Mouse (Mus musculus) heart, postnatal 0 days (tissue): ENCODE data around the gene Zbtb40. TPM values are rescaled to one million over a fixed set of nuclear protein-coding genes. Genes with fewer than 3 reads are reported as not detected.

Experiments used
- ATAC-seq: fragments of 200-750 bp; cut with Nextera tagmentation; 2 replicates; pipeline ENCODE4 v1.8.0; 2017; ENCODE audit warnings: low read depth, moderate number of reproducible peaks, moderate library complexity; ENCODE audit not compliant: insufficient read depth
- DNase-seq: peaks from one replicate; pipeline ENCODE4 v3.0.0-alpha.2; 2016; ENCODE audit warnings: low spot score
- H3K27ac ChIP-seq: fragments of 300-500 bp; sonication (generic); 2 replicates; pipeline ENCODE4 v1.5.1; 2014; ENCODE audit warnings: low read depth, mild to moderate bottlenecking
- H3K27me3 ChIP-seq: fragments of 300-500 bp; sonication (generic); 2 replicates; pipeline ENCODE4 v1.6.1; 2014; ENCODE audit warnings: low read length, mixed read lengths; ENCODE audit not compliant: control insufficient read depth, insufficient read depth
- H3K36me3 ChIP-seq: fragments of 300-500 bp; sonication (generic); replicated peaks from 2 replicates; pipeline ENCODE4 v1.6.1; 2014; ENCODE audit warnings: low read length, mixed read lengths; ENCODE audit not compliant: control insufficient read depth, insufficient read depth
- H3K4me1 ChIP-seq: fragments of 300-500 bp; sonication (generic); 2 replicates; pipeline ENCODE4 v1.6.1; 2014; ENCODE audit warnings: antibody characterized with exemption; ENCODE audit not compliant: control insufficient read depth, insufficient read depth
- H3K4me2 ChIP-seq: fragments of 300-500 bp; sonication (generic); 2 replicates; pipeline ENCODE4 v1.6.1; 2014; ENCODE audit warnings: low read depth, mild to moderate bottlenecking, low read length, moderate library complexity
- H3K4me3 ChIP-seq: fragments of 300-500 bp; sonication (generic); 2 replicates; pipeline ENCODE4 v1.5.1; 2014; ENCODE audit warnings: low read depth, low read length
- H3K9ac ChIP-seq: fragments of 300-500 bp; sonication (generic); replicated peaks from 2 replicates; pipeline ENCODE4 v1.6.1; 2014; ENCODE audit warnings: low read depth, low read length, mixed read lengths
- H3K9me3 ChIP-seq: fragments of 300-500 bp; sonication (generic); replicated peaks from 2 replicates; pipeline ENCODE4 v1.6.1; 2016; ENCODE audit warnings: low read length; ENCODE audit not compliant: control insufficient read depth
- CTCF ChIP-seq: IDR thresholded peaks from 2 replicates; pipeline ENCODE4 v1.5.1; 2016; ENCODE audit warnings: antibody characterized with exemption, control low read depth, low read depth
- EP300 ChIP-seq: IDR thresholded peaks from 2 replicates; pipeline ENCODE4 v1.6.1; 2016; ENCODE audit warnings: antibody characterized with exemption, low read depth
- WGBS: fragments of 180-500 bp; shearing (Covaris S2); extraction: QIAGEN DNeasy Blood & Tissue Kit; methylation state at CpG from one replicate; pipeline ENCODE4 v1.1.7; 2014; 5-methylcytosine and 5-hydroxymethylcytosine counted together
- polyA plus RNA-seq: library from polyadenylated mRNA; unstranded; fragments of >200 nt; fragmentation: Nextera tagmentation; extraction: Ambion mirVana; gene quantifications from 2 replicates; pipeline ENCODE4 v1.2.1, GENCODE M21; 2015
- total RNA-seq: library from RNA; depleted of rRNA; stranded (reverse); fragments of >200 nt; gene quantifications from 2 replicates; pipeline ENCODE4 v1.2.3, GENCODE M21; 2014; ENCODE audit warnings: low replicate concordance

Zbtb40 gene
- total and polyA plus RNA-seq, 2 experiments from 2014 or later, result 1.1 to 6.8 TPM

- peaks cover 16% of the 10 kb centered on the region for H3K4me1 ChIP-seq
- peak overlapping the region; percentile 39 for H3K4me2 ChIP-seq
- H3K9me3 ChIP-seq, result no peaks in the 10 kb centered on the region
- TF ChIP-seq CTCF, result no peak
- TF ChIP-seq EP300, result no peak
- no peak overlapping the region for H3K4me3 ChIP-seq
- peak overlapping the region; percentile 46 for H3K27ac ChIP-seq
- ATAC-seq, result no peak
- H3K9ac ChIP-seq, result no peak overlapping the region
- 39% methylated on average over 11 of the region's 11 CpGs for WGBS
- H3K27me3 ChIP-seq, result no peaks in the 10 kb centered on the region
- no peak for DNase-seq
- no peaks in the 10 kb centered on the region for H3K36me3 ChIP-seq
Measured at GRCm38 (mm10) chr4:137043799-137044198, 4.8 kb downstream of the Zbtb40 start.

DNA sequence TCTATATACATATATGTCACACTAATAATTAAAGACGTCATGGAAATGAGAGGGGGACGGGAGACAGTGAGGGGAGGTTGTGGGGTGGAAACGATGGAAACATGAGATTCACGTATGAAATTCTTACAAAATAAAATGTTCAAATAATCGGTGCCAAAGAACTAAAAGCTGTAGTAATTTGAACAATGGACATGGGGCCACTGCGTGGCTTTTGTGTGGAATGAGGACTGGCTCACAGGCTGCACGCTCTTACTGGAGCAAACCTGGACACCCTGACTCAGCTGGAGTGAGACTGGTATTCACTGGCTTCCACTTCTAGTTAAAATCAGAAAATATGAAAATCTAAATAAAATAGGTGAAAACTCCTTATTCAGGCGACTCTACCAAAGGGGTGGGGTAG is 6.6 kb downstream of the Zbtb40 start:
- ATAC-seq, result no peak
- H3K36me3 ChIP-seq, result no peaks in the 10 kb centered on the region
- H3K4me3 ChIP-seq, result no peak overlapping the region
- H3K4me2 ChIP-seq, result no peak overlapping the region
- no peak overlapping the region for H3K9ac ChIP-seq
- WGBS, result 96% methylated on average over 8 of the region's 8 CpGs
- H3K27ac ChIP-seq, result no peak overlapping the region
- TF ChIP-seq EP300 (no peak), CTCF (no peak)
- DNase-seq, result no peak
- 0 out of 2 replicates have a peak, but pooled peaks cover 10% of the 10 kb centered on the region for H3K4me1 ChIP-seq
- H3K27me3 ChIP-seq, result no peaks in the 10 kb centered on the region
- no peaks in the 10 kb centered on the region for H3K9me3 ChIP-seq

DNA sequence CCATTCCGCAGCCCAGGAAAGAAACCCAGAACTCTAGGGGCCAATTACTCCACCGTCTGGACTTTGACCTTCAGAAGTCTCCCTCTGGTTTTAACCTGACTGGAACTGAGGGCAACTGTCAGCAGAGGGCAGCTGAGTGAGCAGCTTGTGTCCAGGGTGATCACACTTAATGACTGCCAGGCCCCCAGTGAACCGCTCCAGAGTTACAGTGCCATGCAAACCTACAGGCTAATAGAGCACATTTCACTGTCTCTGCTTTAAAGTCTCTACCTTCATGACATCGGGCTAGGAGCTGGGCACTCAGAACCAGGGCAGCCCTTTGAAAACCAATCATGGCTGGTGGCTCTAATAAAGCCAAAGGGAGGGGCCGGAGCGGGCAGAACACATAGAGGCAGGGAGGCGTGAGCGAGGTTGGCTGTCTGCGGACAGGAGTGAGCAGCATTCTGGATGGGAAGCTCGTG is 7.4 kb downstream of the Zbtb40 start:
- no peak for DNase-seq
- 62% methylated on average over 10 of the region's 10 CpGs for WGBS
- 0 out of 2 replicates have a peak, but pooled peaks cover 10% of the 10 kb centered on the region for H3K4me1 ChIP-seq
- peak; percentile 47; the same call in 1 of the 2 replicates for ATAC-seq
- H3K9ac ChIP-seq, result no peak overlapping the region
- H3K27me3 ChIP-seq, result no peaks in the 10 kb centered on the region
- no peak overlapping the region for H3K4me3 ChIP-seq
- H3K9me3 ChIP-seq, result no peaks in the 10 kb centered on the region
- H3K27ac ChIP-seq, result peak overlapping the region; percentile 41; the same call in 1 of the 2 replicates
- no peaks in the 10 kb centered on the region for H3K36me3 ChIP-seq
- no peak overlapping the region for H3K4me2 ChIP-seq
- TF ChIP-seq EP300 (no peak), CTCF (no peak)

DNA sequence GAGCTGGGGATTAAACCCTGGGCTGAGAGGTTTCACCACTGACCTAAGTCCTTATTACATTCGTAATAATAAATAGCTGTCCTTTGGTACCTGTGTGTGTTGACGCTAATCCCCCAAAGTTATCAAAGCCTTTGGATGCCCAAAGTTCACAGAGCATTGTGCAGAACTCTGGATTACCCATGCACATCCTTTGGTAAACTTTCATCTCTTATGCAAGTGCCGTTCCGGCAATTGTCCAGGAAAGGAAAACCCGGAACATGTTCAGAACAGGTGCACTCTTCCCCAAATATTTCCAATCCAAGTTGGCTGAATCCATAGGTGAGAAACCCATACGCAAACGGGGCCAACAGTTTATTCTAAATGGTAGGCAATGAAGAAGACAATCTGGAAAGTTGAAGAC is 9.2 kb downstream of the Zbtb40 start:
- 97% methylated on average over 7 of the region's 7 CpGs for WGBS
- DNase-seq (no peak), ATAC-seq (no peak)
- Histone ChIP-seq H3K9ac (no peak overlapping the region), H3K36me3 (no peaks in the 10 kb centered on the region), H3K4me2 (no peak overlapping the region), H3K27ac (no peak overlapping the region), H3K4me3 (no peak overlapping the region), H3K27me3 (no peaks in the 10 kb centered on the region), H3K4me1 (0 out of 2 replicates have a peak, but pooled peaks cover 6% of the 10 kb centered on the region), H3K9me3 (no peaks in the 10 kb centered on the region)
- TF ChIP-seq EP300 (no peak), CTCF (no peak)

- Histone ChIP-seq H3K27ac (no peak overlapping the region), H3K4me1 (peaks cover 6% of the 10 kb centered on the region; the same call in 1 of the 2 replicates), H3K4me2 (no peak overlapping the region), H3K4me3 (no peak overlapping the region), H3K27me3 (no peaks in the 10 kb centered on the region), H3K36me3 (no peaks in the 10 kb centered on the region), H3K9me3 (no peaks in the 10 kb centered on the region), H3K9ac (no peak overlapping the region)
- TF ChIP-seq EP300 (no peak), CTCF (no peak)
- WGBS, result 74% methylated on average over 3 of the region's 3 CpGs
- ATAC-seq (no peak), DNase-seq (no peak)
Measured at GRCm38 (mm10) chr4:137038501-137038900, 10.1 kb downstream of the Zbtb40 start.

- Histone ChIP-seq H3K9ac (no peak overlapping the region), H3K9me3 (no peaks in the 10 kb centered on the region), H3K4me2 (no peak overlapping the region), H3K4me1 (peaks cover 10% of the 10 kb centered on the region; the same call in 1 of the 2 replicates), H3K36me3 (no peaks in the 10 kb centered on the region), H3K27ac (no peak overlapping the region), H3K27me3 (no peaks in the 10 kb centered on the region), H3K4me3 (no peak overlapping the region)
- TF ChIP-seq EP300 (no peak), CTCF (no peak)
- ATAC-seq, result no peak
- no peak for DNase-seq
- 73% methylated on average over 8 of the region's 8 CpGs for WGBS
Measured at GRCm38 (mm10) chr4:137038096-137038495, 10.5 kb downstream of the Zbtb40 start.
